Mouse (Mus musculus) ES-Bruce4 (cell line): ENCODE data around the gene Micall1.

Experiments
- CTCF ChIP-seq: IDR thresholded peaks from one replicate; pipeline ENCODE4 v1.8.1; 2011; ENCODE audit warnings: low read depth, low read length
- EP300 ChIP-seq: IDR thresholded peaks from 2 replicates; pipeline ENCODE4 v1.6.1; 2011; ENCODE audit warnings: low read depth, low read length; ENCODE audit not compliant: insufficient read depth
- POLR2A ChIP-seq: IDR thresholded peaks from one replicate; pipeline ENCODE4 v1.8.1; 2011; ENCODE audit warnings: low read length; ENCODE audit not compliant: insufficient read depth

GRCm38 (mm10) chr15:79122546-79122945 is 13.8 kb downstream of the Micall1 start:
- TF ChIP-seq CTCF (no peak), POLR2A (no peak), EP300 (no peak)
